Mouse (Mus musculus) liver, embryonic 16.5 days (tissue): ENCODE measurements around the gene Tmem251. TPM values are rescaled to one million over a fixed set of nuclear protein-coding genes. Genes with fewer than 3 reads are reported as not detected.

Source experiments
- ATAC-seq: fragments of 200-750 bp; cut with Nextera tagmentation; 2 replicates; pipeline ENCODE4 v1.8.0; 2017; ENCODE audit warnings: low read depth, mild to moderate bottlenecking, moderate number of reproducible peaks, moderate library complexity
- H3K27ac ChIP-seq: fragments of 300-500 bp; sonication (generic); 2 replicates; pipeline ENCODE4 v1.5.1; 2014; ENCODE audit warnings: mild to moderate bottlenecking, low read length
- H3K27me3 ChIP-seq: fragments of 300-500 bp; sonication (generic); 2 replicates; pipeline ENCODE4 v1.6.1; 2014; ENCODE audit warnings: low read depth, low read length, mixed read lengths; ENCODE audit not compliant: control insufficient read depth, insufficient read depth
- H3K36me3 ChIP-seq: fragments of 300-500 bp; sonication (generic); 2 replicates; pipeline ENCODE4 v1.6.1; 2014; ENCODE audit warnings: mild to moderate bottlenecking; ENCODE audit not compliant: control insufficient read depth, insufficient read depth
- H3K4me1 ChIP-seq: fragments of 300-500 bp; sonication (generic); 2 replicates; pipeline ENCODE4 v1.6.1; 2014; ENCODE audit warnings: low read depth, low read length, mixed read lengths; ENCODE audit not compliant: control insufficient read depth
- H3K4me2 ChIP-seq: fragments of 300-500 bp; sonication (generic); 2 replicates; pipeline ENCODE4 v1.6.1; 2014; ENCODE audit warnings: low read depth, low read length, mixed read lengths
- H3K4me3 ChIP-seq: fragments of 300-500 bp; sonication (generic); 2 replicates; pipeline ENCODE4 v1.5.1; 2014; ENCODE audit warnings: low read depth, mild to moderate bottlenecking, low read length
- H3K9ac ChIP-seq: fragments of 300-500 bp; sonication (generic); 2 replicates; pipeline ENCODE4 v1.6.1; 2014; ENCODE audit warnings: low read depth, low read length
- H3K9me3 ChIP-seq: fragments of 300-500 bp; sonication (generic); replicated peaks from 2 replicates; pipeline ENCODE4 v1.6.1; 2016; ENCODE audit warnings: low read length; ENCODE audit not compliant: control insufficient read depth
- WGBS: fragments of 180-500 bp; shearing (Covaris S2); extraction: QIAGEN DNeasy Blood & Tissue Kit; methylation state at CpG from one replicate; pipeline ENCODE4 v1.1.7; 2014; ENCODE audit not compliant: insufficient replicate concordance; 5-methylcytosine and 5-hydroxymethylcytosine counted together
- polyA plus RNA-seq: library from polyadenylated mRNA; unstranded; fragments of >200 nt; fragmentation: Nextera tagmentation; extraction: Ambion mirVana; gene quantifications from 2 replicates; pipeline ENCODE4 v1.2.1, GENCODE M21; 2015

Tmem251 gene
- polyA plus RNA-seq, 1 experiment from 2014 or later: 4.6 TPM

DNA sequence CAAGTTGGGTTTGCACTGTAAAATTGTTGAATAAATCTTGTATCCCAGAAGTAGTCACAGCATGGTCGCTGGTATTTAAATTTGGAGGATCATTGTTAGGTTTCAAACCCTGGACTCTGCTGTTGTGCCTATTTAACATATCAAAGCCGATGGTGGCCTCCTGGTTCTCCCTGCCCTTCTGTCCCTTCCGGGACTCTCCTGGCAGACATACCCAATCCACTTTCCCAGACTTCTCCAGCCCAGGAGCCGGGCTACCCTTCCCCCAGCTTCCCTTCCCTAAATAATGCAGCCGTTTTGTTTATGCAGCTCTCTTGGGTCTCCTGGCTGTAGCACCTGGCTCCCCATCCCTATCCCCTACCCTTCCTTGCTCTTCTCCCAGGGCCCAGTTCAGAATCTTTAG, 15.4 kb downstream of the Tmem251 start:
- Histone ChIP-seq H3K9ac (peak overlapping the region; percentile 89), H3K27ac (0 out of 2 replicates have a peak overlapping the region, but pooled peaks have one; percentile 81), H3K27me3 (no peaks in the 10 kb centered on the region), H3K9me3 (no peaks in the 10 kb centered on the region), H3K4me2 (peak overlapping the region; percentile 82), H3K4me1 (peaks cover 24% of the 10 kb centered on the region), H3K4me3 (peak overlapping the region; percentile 94), H3K36me3 (no peaks in the 10 kb centered on the region; the same call in 1 of the 2 replicates)
- WGBS: 13% methylated on average over 5 of the region's 5 CpGs
- no peak for ATAC-seq

DNA sequence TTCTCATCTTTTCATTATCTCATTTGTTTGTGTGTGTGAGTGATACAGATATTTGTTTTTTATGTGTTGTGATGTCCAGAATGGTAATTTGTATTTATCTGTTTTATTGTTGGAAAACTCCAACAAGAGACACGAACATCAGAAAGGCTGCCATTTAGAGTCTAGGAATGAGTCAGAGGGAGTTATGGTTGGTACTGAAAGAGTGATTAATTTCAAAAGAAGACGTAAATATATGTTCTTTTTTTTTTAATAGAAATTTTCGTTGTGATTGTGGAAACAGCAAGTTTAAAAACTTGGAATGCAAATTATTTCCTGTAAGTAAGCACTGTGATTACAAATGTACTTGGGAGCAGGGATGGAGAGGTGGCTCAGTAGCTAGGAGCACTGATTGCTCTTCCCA, 18.1 kb downstream of the Tmem251 start:
- WGBS: 79% methylated on average over 3 of the region's 3 CpGs
- H3K4me2 ChIP-seq: no peak overlapping the region
- no peak overlapping the region for H3K27ac ChIP-seq
- H3K4me3 ChIP-seq: no peak overlapping the region
- H3K36me3 ChIP-seq: peaks cover 10% of the 10 kb centered on the region
- H3K27me3 ChIP-seq: no peaks in the 10 kb centered on the region
- no peaks in the 10 kb centered on the region for H3K9me3 ChIP-seq
- ATAC-seq: no peak
- H3K9ac ChIP-seq: no peak overlapping the region
- peaks cover 17% of the 10 kb centered on the region for H3K4me1 ChIP-seq

DNA sequence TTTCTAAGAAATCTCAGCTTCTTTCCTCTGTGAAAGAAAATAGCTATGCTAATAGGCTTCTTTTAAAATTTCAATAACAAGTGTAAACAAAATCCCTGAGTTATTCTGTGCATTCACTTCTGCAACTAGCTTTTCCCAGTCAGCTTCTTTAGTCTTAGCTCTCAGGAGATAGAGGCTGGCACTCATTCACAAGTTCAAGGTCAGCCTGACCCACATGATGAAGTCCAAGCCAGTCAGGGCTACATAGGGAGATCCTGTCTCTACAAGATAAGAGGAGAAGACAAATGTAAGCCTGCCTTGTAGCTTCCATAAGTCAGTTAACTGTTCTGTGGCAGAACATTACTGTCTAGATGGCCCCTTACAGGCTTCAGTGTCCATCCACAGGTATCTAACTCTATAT, 20.1 kb downstream of the Tmem251 start:
- Histone ChIP-seq H3K36me3 (peaks cover 25% of the 10 kb centered on the region), H3K27me3 (no peaks in the 10 kb centered on the region), H3K4me1 (peaks cover 12% of the 10 kb centered on the region), H3K9me3 (no peaks in the 10 kb centered on the region), H3K9ac (no peak overlapping the region), H3K4me3 (no peak overlapping the region), H3K27ac (no peak overlapping the region), H3K4me2 (no peak overlapping the region)
- no peak for ATAC-seq

DNA sequence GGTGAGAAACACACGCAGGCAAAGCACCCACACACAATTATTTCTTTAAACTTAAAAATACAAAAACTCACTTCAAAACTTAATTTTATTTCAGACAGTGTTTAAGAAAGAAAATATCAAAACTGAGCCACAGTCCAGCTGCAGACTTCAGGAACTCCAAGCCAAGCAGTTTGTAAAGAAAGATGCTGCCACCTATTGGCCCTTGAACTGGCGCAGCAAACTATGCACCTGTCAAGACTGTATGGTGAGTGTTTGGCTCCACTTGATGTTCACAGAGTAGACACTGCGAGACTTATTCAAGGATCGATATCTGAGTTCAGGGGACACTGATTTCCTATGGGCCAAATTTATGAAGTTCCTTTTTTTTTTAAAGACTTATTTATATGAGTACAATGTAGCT, 25.4 kb downstream of the Tmem251 start:
- H3K9ac ChIP-seq: no peak overlapping the region
- no peaks in the 10 kb centered on the region for H3K4me1 ChIP-seq
- no peaks in the 10 kb centered on the region for H3K27me3 ChIP-seq
- WGBS: 80% methylated on average over 4 of the region's 4 CpGs
- no peak overlapping the region for H3K4me2 ChIP-seq
- H3K27ac ChIP-seq: no peak overlapping the region
- no peak overlapping the region for H3K4me3 ChIP-seq
- peaks cover 64% of the 10 kb centered on the region for H3K36me3 ChIP-seq
- no peak for ATAC-seq
- H3K9me3 ChIP-seq: no peaks in the 10 kb centered on the region

DNA sequence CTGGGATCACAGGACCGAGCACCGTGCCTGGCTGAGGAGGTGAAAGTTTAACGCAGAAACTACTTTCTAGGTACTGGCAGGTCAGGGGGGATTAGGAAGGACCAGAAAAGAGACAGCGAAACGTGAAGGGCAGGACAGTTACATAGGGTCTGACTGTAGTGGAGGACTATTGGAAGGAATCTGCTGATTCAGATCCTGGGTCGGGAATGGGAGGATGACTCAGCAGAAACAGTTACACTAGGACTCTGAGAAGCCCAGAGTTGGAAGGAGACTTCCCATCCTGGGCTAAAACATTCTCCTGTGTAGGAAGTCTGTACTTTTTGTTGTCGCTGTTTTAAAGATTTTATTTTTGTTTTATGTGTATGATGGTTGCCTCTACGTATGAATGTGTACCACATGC, 28.0 kb downstream of the Tmem251 start:
- Histone ChIP-seq H3K27me3 (no peaks in the 10 kb centered on the region), H3K9ac (no peak overlapping the region), H3K4me2 (no peak overlapping the region), H3K27ac (no peak overlapping the region), H3K9me3 (no peaks in the 10 kb centered on the region), H3K36me3 (peaks cover 73% of the 10 kb centered on the region), H3K4me1 (no peaks in the 10 kb centered on the region), H3K4me3 (no peak overlapping the region)
- ATAC-seq: no peak
- 88% methylated on average over 8 of the region's 8 CpGs for WGBS

DNA sequence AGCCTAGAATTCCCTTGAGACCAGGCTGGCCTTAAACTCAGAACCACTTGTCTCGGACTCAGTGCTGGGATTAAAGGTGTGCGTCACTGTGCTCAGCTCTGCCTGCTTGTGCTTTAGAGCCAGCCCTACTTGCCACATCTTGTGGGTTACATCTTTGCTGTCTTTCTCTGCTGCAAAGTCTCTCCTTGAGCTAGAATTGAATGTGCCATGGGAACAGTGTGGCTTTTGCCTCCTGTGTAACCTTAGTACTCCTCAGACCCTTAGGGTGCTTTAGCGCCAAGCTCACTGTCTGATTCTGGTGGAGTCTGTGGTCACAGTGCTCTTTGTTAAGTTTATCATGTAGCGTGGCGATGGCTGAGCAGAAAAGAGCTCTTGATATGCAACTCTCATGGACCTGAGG, 29.1 kb downstream of the Tmem251 start:
- peaks cover 73% of the 10 kb centered on the region for H3K36me3 ChIP-seq
- no peak overlapping the region for H3K4me3 ChIP-seq
- WGBS: 92% methylated on average over 5 of the region's 5 CpGs
- no peaks in the 10 kb centered on the region for H3K27me3 ChIP-seq
- no peak for ATAC-seq
- no peaks in the 10 kb centered on the region for H3K9me3 ChIP-seq
- H3K4me1 ChIP-seq: no peaks in the 10 kb centered on the region
- no peak overlapping the region for H3K27ac ChIP-seq
- no peak overlapping the region for H3K4me2 ChIP-seq
- H3K9ac ChIP-seq: no peak overlapping the region

DNA sequence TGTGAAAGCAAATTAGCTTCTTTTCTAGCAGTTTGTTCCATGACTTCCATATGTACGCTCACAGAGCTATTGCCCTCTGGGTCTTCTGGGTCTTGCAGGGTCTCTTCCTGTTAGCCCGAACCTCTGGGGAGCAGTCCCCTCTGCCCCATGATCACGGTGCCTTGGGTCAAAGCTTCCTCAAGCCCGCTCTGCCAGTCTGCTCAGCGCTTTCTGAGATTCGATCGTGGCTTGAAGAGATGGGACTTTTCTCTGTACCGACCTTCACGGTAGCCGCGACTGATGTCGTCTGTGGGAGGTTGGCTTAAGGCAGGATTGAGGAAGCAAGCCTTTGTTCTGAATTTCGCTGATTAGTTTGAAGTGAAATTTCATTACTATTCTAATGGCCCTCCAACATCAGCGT, 32.5 kb downstream of the Tmem251 start:
- Histone ChIP-seq H3K27me3 (no peaks in the 10 kb centered on the region), H3K9ac (no peak overlapping the region), H3K36me3 (peaks cover 44% of the 10 kb centered on the region), H3K4me3 (no peak overlapping the region), H3K4me1 (no peaks in the 10 kb centered on the region; the same call in 1 of the 2 replicates), H3K27ac (no peak overlapping the region), H3K9me3 (no peaks in the 10 kb centered on the region), H3K4me2 (no peak overlapping the region)
- ATAC-seq: no peak
- WGBS: 88% methylated on average over 14 of the region's 14 CpGs

DNA sequence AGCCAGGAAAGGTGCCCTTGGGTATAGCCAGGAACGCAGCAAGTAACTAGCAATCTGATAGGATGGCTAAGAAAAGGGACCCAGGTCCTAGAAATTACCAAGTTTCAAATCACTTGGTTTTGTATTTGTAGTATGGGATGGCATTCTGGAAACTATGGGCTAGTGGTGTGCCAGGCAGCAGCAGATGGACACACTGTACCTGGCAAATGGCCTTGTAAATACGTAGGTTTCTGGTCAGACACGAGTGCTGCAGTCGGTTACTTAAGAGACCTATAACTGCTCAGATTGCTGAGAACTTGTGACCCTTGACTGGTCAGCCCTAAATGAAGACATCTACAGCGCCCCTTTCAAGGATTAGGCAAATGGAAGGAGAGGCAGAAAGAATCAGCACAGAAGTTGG, 34.6 kb downstream of the Tmem251 start:
- H3K27ac ChIP-seq: no peak overlapping the region
- no peak overlapping the region for H3K4me2 ChIP-seq
- H3K27me3 ChIP-seq: no peaks in the 10 kb centered on the region
- H3K4me3 ChIP-seq: no peak overlapping the region
- 91% methylated on average over 5 of the region's 5 CpGs for WGBS
- peaks cover 29% of the 10 kb centered on the region for H3K36me3 ChIP-seq
- no peaks in the 10 kb centered on the region; the same call in 1 of the 2 replicates for H3K4me1 ChIP-seq
- H3K9me3 ChIP-seq: no peaks in the 10 kb centered on the region
- no peak overlapping the region for H3K9ac ChIP-seq
- no peak for ATAC-seq

DNA sequence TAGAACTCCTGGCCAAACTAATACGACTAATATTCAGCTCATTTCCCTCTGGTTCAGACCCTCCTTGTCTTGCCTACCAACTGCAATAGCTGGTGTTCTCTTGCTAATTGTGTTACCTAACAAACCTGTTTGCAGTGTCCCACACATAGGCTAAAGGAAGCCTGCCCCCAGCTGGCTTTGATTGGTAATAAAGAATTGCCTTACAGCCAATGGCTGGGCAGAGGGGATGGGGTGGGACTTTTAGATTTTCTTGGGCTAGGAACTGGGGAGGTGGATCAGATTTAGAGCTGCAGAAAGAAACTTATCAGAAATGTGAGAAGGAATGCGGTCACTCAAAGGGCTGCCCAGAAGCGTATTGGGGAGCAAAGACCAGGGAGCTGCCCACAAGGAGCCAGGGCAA, 35.9 kb downstream of the Tmem251 start:
- no peaks in the 10 kb centered on the region for H3K27me3 ChIP-seq
- H3K36me3 ChIP-seq: peaks cover 31% of the 10 kb centered on the region
- H3K9me3 ChIP-seq: no peaks in the 10 kb centered on the region
- ATAC-seq: peak; percentile 56; the same call in 1 of the 2 replicates
- H3K4me2 ChIP-seq: no peak overlapping the region
- WGBS: 49% methylated on average over 3 of the region's 3 CpGs
- no peak overlapping the region for H3K4me3 ChIP-seq
- no peak overlapping the region for H3K27ac ChIP-seq
- H3K9ac ChIP-seq: no peak overlapping the region
- H3K4me1 ChIP-seq: peaks cover 3% of the 10 kb centered on the region
